Mouse (Mus musculus) CH12.LX (cell line): ENCODE measurements around the gene Mpp4.

ENCODE experiments used
- CTCF ChIP-seq, 2 experiments: IDR thresholded peaks in 1 of 2; conservative IDR thresholded peaks in 1 of 2; 2 replicates each; pipeline ENCODE4 v1.5.1; 2011 to 2012; ENCODE audit warnings: low read depth in 2 of 2, low read length in 2 of 2, improper control_type of control experiment in 1 of 2, inconsistent platforms in 1 of 2, mild to moderate bottlenecking in 1 of 2, moderate library complexity in 1 of 2
- HCFC1 ChIP-seq: IDR thresholded peaks from 2 replicates; pipeline ENCODE4 v1.6.1; 2012; ENCODE audit warnings: low read depth, mild to moderate bottlenecking, inconsistent platforms, low read length, improper control_type of control experiment
- JUND ChIP-seq: conservative IDR thresholded peaks from 2 replicates; pipeline ENCODE4 v1.6.1; 2011; ENCODE audit warnings: low read depth, low read length, improper control_type of control experiment
- MAFK ChIP-seq: IDR thresholded peaks from 2 replicates; pipeline ENCODE4 v1.6.1; 2011; ENCODE audit warnings: low read length, improper control_type of control experiment; ENCODE audit not compliant: insufficient replicate concordance
- MAX ChIP-seq: IDR thresholded peaks from 2 replicates; pipeline ENCODE4 v1.6.1; 2011; ENCODE audit warnings: low read length, improper control_type of control experiment
- MYC ChIP-seq: IDR thresholded peaks from 2 replicates; pipeline ENCODE4 v1.6.1; 2011; ENCODE audit warnings: low read depth, mild to moderate bottlenecking, improper control_type of control experiment, low read length

DNA sequence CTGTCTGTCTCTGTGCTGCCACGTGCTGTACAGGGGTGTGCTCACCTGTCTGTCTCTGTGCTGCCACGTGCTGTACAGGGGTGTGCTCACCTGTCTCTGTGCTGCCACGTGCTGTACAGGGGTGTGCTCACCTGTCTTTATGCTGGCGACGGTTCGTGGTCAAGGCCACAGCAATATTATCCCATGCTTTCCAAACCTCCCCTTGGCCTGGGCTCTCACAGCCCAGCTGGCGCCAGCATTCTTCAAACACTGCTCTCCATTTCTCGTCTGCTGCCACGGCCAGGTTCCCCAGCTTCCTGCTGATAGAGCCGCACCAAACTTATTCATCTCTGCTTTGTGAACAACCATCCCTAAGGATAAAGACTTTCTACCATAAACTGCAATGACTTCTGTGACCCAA lies 15.2 kb upstream of the Mpp4 start:
- TF ChIP-seq CTCF (conservative IDR thresholded peaks at IDR 0.05 in 1 of 2, IDR thresholded peaks at IDR 0.05 in 1 of 2; ENCODE audit: low read depth in 2 of 2, low read length in 2 of 2): no peak
- TF ChIP-seq MAFK: no peak
- no peak for TF ChIP-seq HCFC1
- TF ChIP-seq MAX: no peak
- TF ChIP-seq MYC: no peak
- no peak for TF ChIP-seq JUND
